Mouse (Mus musculus) central nervous system, embryonic 18 days (tissue): Measurements from ENCODE around the gene Rab37. TPM values are rescaled to one million over a fixed set of nuclear protein-coding genes. Genes with fewer than 3 reads are reported as not detected.

Source experiments
- polyA plus RNA-seq: library from polyadenylated mRNA; depleted of rRNA; stranded (reverse); fragments of >200 nt; gene quantifications from 2 replicates; pipeline ENCODE4 v1.2.3, GENCODE M21; 2012; rRNA removed

Gene Rab37
- 0.79 and 0.87 TPM in 2 replicates for polyA plus RNA-seq

DNA sequence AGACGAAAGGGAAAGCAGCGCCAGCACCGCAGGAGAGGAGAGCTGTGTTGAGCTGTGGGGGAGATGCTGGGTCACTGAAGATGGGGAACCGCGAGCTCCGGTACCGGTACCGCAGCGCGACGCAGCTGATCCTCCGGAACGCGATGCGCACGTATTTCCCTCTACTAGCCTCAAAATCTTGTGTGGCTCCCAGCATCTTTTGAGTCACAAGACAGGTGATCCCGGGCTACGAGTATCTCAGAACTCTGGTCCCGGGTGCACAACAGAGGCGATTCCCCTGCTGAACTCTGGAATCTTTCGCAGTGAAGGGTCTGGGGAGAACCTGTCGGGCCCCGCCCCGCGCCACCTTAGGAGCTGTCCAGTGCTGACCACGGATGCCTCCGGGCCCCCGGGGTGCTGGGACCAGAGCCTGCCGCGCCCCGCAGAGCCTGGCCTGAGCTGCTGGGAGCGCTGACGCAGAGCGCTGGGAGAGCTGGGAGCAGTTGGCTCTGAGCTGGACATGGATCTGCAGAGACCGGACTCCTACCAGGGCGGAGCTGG is at the start of gene Rab37:
Rab37 (plus strand) TSS at position 70 of the 540 bp plus-strand sequence.

DNA sequence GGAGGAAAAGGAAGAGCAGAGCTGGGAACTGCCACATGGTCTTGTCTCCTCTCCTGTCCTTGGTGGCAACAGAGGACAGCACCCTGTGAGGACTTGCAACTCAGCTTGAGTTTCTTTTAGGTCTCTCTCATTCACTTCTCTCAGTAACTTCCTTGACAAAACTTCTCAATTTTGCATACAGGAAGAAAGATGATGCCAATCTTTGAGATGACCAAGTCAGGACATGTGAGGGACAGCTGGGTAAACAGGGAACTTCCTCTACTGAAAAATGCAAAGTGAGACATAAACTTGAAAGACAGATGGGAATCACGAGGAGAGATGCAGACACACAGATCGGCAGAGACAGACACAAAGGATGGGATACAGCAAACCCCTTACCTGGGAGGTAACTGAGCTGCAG is 43.0 kb upstream of the Rab37 start, which contains the start of gene Cd300ld3:
Cd300ld3 (minus strand) TSS at position 151 of the 400 bp plus-strand sequence.

DNA sequence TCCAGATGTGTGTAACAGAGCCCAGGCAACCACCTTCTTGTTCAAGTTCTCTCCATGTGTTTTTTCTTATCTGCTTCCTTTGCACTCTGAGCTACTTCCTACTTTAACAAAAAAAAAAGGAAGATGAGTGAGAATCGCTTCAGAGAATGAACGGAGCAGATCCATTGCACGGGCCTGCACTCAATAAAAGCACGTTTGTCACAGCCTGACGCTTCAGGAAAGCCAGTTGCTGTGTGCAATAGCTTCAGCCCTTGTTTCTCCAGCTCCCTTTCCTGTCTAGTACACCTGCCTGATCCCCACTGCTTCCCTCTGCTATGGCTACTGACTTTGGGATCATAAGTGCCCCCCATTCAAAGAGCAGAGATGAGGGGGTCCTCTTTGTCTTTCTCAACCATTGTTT is 29.2 kb upstream of the Rab37 start, which contains the start of gene Cd300e:
Cd300e (minus strand) TSS at position 101 of the 400 bp plus-strand sequence.

DNA sequence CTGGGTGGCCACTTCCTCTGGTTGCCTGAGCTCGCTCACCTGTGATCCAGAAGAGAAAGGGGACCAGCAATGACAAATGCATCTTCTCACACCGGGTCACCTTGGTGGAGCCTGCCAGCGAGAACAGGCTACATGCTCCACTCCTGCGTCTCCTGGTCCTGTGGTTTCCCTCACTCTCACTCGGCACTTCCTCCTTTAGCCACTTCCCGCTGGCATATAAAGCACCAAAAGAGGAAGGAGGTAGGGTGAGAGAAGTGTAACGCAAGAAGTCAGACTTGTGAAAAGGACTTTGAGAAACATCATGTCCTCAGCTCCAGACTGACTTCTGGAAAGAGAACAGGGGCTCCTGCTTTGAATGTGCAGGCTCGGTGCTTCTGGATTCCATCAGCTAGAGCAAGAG is 42.6 kb downstream of the Rab37 start, which contains the start of gene Cd300lf:
Cd300lf (minus strand) TSS at position 193 of the 400 bp plus-strand sequence.

DNA sequence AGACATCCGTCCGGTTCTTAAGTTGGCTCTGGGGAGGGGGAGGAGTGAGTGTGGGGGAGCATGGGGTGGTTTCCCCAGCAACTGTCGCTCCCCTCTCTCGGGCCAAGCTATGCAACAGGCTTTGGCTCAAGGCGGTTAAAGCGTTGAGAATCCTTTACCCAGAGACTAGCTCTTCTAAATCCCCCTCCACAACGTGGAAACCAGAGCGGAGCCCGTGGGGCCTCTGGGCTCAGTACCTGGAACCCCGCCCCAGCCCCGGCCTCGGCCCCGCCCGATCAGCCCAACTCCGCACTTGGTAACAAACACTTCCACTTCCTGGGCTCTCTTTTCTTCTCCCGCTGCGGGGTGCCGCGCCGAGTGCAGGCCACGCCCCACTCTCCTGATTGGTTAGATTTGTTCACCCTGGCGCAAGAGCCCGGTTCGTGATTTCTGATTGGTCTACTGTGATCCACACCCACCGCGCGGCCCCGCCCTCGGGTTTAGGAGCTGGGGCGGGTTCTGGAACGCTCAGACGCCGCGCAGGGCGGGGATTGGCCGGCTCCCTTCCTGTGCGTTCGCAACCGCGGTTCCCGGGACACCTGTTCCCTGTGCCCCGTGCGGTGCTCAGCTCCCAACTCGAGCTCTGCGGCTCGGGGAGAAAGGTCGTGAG is 71.7 kb downstream of the Rab37 start, which contains the start of gene Slc9a3r1:
Slc9a3r1 (plus strand) TSS at position 510 of the 649 bp plus-strand sequence.

DNA sequence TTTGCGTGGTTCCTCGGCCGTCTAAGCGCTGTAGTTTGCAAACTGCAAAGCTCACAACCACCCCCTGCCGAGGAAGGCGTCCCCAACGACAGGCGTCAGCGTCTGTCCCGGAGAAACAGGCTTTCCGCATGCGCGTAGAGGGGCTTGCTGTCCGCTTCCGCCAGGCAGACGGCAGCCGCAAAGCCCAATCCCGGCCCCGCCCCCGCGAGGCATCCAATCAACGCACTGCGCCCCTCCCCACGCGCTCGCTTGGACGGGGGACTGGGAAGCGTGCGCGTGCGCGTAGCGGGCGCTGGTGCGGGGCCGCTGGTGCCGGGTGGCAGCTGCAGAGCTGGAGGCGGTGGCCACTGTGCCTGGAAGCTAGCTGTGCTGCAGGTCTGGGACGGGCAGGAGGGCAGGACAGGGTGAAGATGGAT is 96.0 kb downstream of the Rab37 start, which contains the start of gene Tmem104:
Tmem104 (plus strand) TSS at position 264 of the 416 bp plus-strand sequence.

DNA sequence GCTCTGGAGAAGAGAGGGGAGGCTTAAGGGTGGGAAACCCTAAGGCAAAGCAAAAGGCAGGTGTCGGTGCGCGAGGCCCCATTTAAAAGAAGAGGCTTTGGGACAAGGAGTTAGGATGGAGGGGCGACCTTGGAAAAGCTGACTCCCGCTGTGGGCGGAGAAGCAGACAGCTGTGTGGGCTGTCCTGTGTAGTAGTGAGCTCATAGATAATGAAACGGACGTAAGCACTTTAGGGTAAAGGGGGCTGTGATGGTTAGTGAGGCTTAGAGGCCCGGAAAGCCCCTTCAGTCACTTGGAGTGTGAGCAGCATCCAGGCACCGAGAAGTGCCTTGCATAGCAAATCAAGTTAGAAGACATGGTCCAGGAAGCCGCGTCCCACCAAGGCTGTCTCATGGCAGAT is 96.5 kb downstream of the Rab37 start, which contains the start of gene Nat9:
Nat9 (minus strand) TSS at position 167 of the 400 bp plus-strand sequence.

Other genes with a start within 250 kb of the Rab37 start
- 3.2 and 5.0 TPM in 2 replicates for gene Gprc5c, start 240.3 kb upstream of the Rab37 start, polyA plus RNA-seq
- 0.68 and 0.74 TPM in 2 replicates for gene Cd300a, start 201.4 kb upstream of the Rab37 start, polyA plus RNA-seq
- 0.13 TPM in 1 of 2 replicates, not detected in the other for gene Cd300lb, start 157.0 kb upstream of the Rab37 start, polyA plus RNA-seq
- not detected in 2 replicates for gene Cd300c, start 122.3 kb upstream of the Rab37 start, polyA plus RNA-seq
- 0.03 and 0.05 TPM in 2 replicates for gene Cd300ld, start 101.5 kb upstream of the Rab37 start, polyA plus RNA-seq
- gene Cd300c2, start 89.6 kb upstream of the Rab37 start, polyA plus RNA-seq: 0.87 and 0.96 TPM in 2 replicates
- 0.23 TPM in 1 of 2 replicates, not detected in the other for gene Cd300ld2, start 75.2 kb upstream of the Rab37 start, polyA plus RNA-seq
- 0.27 TPM in 1 of 2 replicates, not detected in the other for gene Cd300ld4, start 64.4 kb upstream of the Rab37 start, polyA plus RNA-seq
- 0.33 TPM in 1 of 2 replicates, not detected in the other for gene Cd300ld5, start 53.7 kb upstream of the Rab37 start, polyA plus RNA-seq
- 0.58 TPM in 1 of 2 replicates, not detected in the other for gene Cd300ld3, start 43.0 kb upstream of the Rab37 start, polyA plus RNA-seq
- gene Cd300e, start 29.3 kb upstream of the Rab37 start, polyA plus RNA-seq: 0.04 TPM in 1 of 2 replicates, not detected in the other
- 0.18 and 0.36 TPM in 2 replicates for gene Cd300lf, start 42.6 kb downstream of the Rab37 start, polyA plus RNA-seq
- 41.7 and 45.8 TPM in 2 replicates for gene Slc9a3r1, start 71.9 kb downstream of the Rab37 start, polyA plus RNA-seq
- gene Tmem104, start 96.1 kb downstream of the Rab37 start, polyA plus RNA-seq: 5.5 and 7.7 TPM in 2 replicates
- gene Nat9, start 96.4 kb downstream of the Rab37 start, polyA plus RNA-seq: 19.2 and 20.9 TPM in 2 replicates
- 2.6 and 3.1 TPM in 2 replicates for gene Grin2c, start 175.8 kb downstream of the Rab37 start, polyA plus RNA-seq
- 31.3 and 33.1 TPM in 2 replicates for gene Fdxr, start 185.6 kb downstream of the Rab37 start, polyA plus RNA-seq
- gene Fads6, start 206.2 kb downstream of the Rab37 start, polyA plus RNA-seq: 4.2 and 4.5 TPM in 2 replicates
- gene Otop2, start 215.7 kb downstream of the Rab37 start, polyA plus RNA-seq: 0.07 and 0.16 TPM in 2 replicates
- gene Ush1g, start 230.6 kb downstream of the Rab37 start, polyA plus RNA-seq: 0.06 and 0.13 TPM in 2 replicates
- 0.62 and 0.68 TPM in 2 replicates for gene Otop3, start 243.3 kb downstream of the Rab37 start, polyA plus RNA-seq